Mouse (Mus musculus) neural tube, embryonic 10.5 days (tissue): ENCODE measurements around the gene Dnah14.

Experiments used
- DNase-seq: peaks from one replicate; pipeline ENCODE4 v3.0.0-alpha.2; 2017; ENCODE audit warnings: low spot score; ENCODE audit errors: extremely low spot score

The Dnah14 gene

DNA sequence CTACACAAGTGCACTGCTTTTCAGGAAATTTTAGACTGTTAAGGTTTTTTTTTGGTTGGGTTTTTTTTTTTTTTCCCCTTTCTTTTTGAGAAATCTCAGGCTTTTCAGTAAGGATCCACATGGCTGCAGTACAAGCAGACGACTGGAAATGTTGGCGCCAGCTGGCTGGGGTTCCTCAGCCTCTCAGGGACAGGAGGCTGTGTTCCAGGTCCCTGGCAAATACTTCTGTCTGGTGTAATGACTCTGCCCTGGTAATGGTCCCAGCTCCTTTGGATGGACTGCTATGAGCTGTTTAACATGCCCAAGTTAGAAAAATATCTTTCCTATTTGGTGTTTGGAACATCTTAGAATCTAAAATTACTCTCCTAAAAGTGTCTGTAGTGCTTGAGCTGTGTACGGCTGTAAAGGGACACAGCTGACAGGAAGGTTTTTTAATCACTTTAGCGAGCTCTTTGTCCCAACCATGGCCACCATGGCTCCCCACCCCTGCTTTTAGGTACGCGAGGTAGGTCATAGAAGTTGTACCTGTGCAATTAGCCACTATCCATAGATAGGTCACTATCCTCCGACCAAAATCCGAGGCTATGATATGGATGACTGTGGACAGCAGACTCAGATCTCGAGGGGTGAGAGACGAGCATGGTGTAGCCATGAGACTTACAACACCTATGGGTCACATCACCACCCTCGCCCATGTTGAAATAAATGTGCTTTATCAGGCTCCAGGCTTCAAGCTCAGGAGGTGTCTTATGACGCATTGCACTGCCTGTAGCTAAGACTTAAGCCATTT lies 275.4 kb downstream of the Dnah14 start:
- DNase-seq, result no peak

GRCm38 (mm10) chr1:181852466-181852865 lies 276.1 kb downstream of the Dnah14 start:
- no peak for DNase-seq

DNA sequence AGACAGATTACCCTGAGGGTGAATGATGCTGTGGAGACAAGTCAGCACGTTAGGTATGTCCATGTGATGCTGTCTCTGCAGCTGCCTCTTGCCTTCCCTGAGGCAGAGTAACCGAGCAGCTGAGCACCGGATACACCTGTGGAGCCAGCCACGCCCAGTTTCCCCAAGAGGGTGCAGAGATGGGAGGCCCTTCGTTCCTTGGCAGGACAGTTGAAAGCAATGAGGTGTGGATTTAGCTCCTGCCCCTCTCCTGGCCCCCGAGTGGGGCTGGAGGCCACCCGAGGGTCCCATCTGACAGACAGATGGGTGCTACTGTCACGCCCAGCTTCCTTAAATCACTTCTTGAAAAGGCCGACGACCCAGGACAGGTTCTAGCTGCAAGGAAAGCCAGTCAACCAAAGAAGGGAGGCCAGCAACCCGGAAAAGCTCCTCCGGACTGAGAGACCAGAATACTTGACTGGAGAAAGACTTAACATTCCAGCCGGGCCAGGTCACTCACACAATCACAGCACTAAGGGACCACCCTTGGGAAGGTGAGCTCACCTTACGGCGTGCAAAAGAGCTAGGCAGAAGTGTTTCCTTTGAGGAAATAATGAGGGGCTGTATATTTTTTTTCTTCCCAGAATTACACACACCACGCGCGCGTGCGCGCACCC lies 276.9 kb downstream of the Dnah14 start:
- DNase-seq, result peak; percentile 31

DNA sequence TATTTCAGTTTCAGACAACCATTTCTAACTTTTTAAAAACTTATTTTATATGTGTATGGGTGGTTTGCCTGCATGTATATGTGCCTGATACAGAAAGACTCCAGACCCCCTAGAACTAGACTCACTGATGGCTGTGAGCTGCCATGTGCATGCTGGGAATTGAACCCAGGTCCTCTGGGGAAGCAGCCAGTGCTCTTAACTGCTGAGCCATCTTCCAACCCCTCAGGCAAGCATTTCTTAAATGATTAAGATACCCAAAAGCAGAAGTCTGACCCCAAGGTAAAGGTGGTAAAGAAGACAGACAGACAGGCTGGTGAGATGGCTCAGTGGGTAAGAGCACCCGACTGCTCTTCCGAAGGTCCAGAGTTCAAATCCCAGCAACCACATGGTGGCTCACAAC lies 278.5 kb downstream of the Dnah14 start:
- DNase-seq, result no peak

GRCm38 (mm10) chr1:181856329-181856728 lies 280.0 kb downstream of the Dnah14 start:
- DNase-seq, result no peak

DNA sequence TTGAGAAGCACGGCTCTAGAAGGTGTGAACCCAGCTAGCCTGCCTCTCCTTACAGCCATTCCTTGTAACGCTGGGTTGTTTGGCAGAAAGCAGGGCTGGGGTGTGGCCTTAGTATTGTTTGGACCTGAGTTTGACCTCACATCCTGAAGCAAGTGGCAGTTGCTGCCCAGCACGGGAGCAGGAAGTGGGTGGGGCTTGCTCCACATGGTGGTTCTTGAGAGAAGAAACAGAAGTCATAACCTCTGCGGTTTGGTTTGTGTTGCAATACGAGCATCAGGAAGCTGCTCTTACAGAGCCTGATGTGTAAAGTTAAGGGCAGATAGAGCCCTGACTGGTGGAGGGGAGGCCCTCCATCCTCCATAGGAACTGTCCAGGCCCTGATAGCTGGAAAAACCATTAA lies 284.3 kb downstream of the Dnah14 start:
- DNase-seq, result peak; percentile 31

DNA sequence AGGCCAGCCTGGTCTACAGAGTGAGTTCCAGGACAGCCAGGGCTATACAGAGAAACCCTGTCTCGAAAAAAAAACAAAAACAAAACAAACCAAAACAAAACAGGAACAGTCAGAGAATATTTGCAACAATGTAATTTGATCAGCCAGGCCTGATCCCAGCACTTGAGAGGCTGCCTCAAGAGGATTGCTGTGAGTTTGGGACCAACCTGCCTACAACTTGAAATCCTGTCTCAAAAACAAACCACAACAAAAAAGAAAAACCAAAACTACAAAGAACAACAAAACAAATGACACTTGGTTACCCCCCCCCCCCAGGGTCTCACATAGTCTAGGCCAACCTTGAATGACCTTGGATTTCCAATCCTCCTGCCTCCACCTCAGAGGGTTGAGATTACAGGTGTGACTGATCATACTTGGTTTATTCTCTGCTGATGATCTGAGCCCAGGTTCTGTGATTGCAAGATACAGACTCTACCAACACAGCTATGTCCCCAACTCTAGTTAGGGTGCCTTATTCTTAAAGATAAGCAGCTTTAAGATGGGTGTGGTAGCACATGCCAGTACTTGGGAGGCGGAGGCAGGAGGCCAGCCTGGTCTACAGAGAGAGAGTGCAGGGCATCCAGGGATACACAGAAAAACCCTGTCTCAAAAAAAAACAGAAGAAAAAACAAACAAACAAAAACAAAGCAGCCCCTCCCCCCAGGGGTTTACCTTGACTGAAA lies 285.0 kb downstream of the Dnah14 start:
- no peak for DNase-seq

- DNase-seq, result no peak
Observed at GRCm38 (mm10) chr1:181862676-181863374, 286.5 kb downstream of the Dnah14 start.

- no peak for DNase-seq
Observed at GRCm38 (mm10) chr1:181863431-181863830, 287.1 kb downstream of the Dnah14 start.
